Mouse (Mus musculus) neural tube, embryonic 13.5 days (tissue): ENCODE data around the gene Rab11fip3. TPM values are rescaled to one million over a fixed set of nuclear protein-coding genes. Genes with fewer than 3 reads are reported as not detected.
A peak's percentile ranks its signal among the peaks of the same experiment; 100 is the strongest.
"Not testable (repeated sequence)": the region's sequence is repeated elsewhere in the genome, so short reads cannot be mapped to it uniquely, and the experiment has no call there.

Source experiments
- ATAC-seq: fragments of 200-750 bp; cut with Nextera tagmentation; 2 replicates; pipeline ENCODE4 v1.8.0; 2017; ENCODE audit warnings: low read depth, mild to moderate bottlenecking, moderate TSS enrichment, moderate library complexity
- H3K27ac ChIP-seq: fragments of 300-500 bp; sonication (generic); replicated peaks from 2 replicates; pipeline ENCODE4 v1.5.1; 2015; ENCODE audit warnings: moderate library complexity, mild to moderate bottlenecking, inconsistent platforms
- H3K27me3 ChIP-seq: fragments of 300-500 bp; sonication (generic); 2 replicates; pipeline ENCODE4 v1.6.1; 2015; ENCODE audit warnings: mild to moderate bottlenecking, inconsistent platforms
- H3K36me3 ChIP-seq: fragments of 300-500 bp; sonication (generic); 2 replicates; pipeline ENCODE4 v1.6.1; 2015; ENCODE audit warnings: mild to moderate bottlenecking, inconsistent platforms
- H3K4me1 ChIP-seq: fragments of 300-500 bp; sonication (generic); replicated peaks from 2 replicates; pipeline ENCODE4 v1.6.1; 2015; ENCODE audit warnings: inconsistent platforms
- H3K4me2 ChIP-seq: fragments of 300-500 bp; sonication (generic); 2 replicates; pipeline ENCODE4 v1.6.1; 2015; ENCODE audit warnings: inconsistent platforms, mild to moderate bottlenecking, moderate library complexity
- H3K4me3 ChIP-seq: fragments of 300-500 bp; sonication (generic); 2 replicates; pipeline ENCODE4 v1.5.1; 2015; ENCODE audit warnings: mild to moderate bottlenecking, inconsistent platforms
- H3K9ac ChIP-seq: fragments of 300-500 bp; sonication (generic); 2 replicates; pipeline ENCODE4 v1.6.1; 2015; ENCODE audit warnings: moderate library complexity, mild to moderate bottlenecking, inconsistent platforms
- H3K9me3 ChIP-seq: fragments of 300-500 bp; sonication (generic); 2 replicates; pipeline ENCODE4 v1.6.1; 2016; ENCODE audit warnings: inconsistent platforms
- WGBS: fragments of 180-500 bp; shearing (Covaris S2); methylation state at CpG from one replicate; pipeline ENCODE4 v1.1.7; 2015; 5-methylcytosine and 5-hydroxymethylcytosine counted together
- polyA plus RNA-seq: library from polyadenylated mRNA; unstranded; fragments of >200 nt; fragmentation: Nextera tagmentation; extraction: Ambion mirVana; gene quantifications from 2 replicates; pipeline ENCODE4 v1.2.1, GENCODE M21; 2015

Rab11fip3 gene
- polyA plus RNA-seq, 1 experiment from 2014 or later: 28.3 TPM

GRCm38 (mm10) chr17:26046253-26046997 is 22.9 kb downstream of the Rab11fip3 start:
- Histone ChIP-seq H3K9me3 (no peaks in the 10 kb centered on the region), H3K9ac (0 out of 2 replicates have a peak overlapping the region, but pooled peaks have one; percentile 45), H3K27ac (peak overlapping the region; percentile 73), H3K4me3 (no peak overlapping the region), H3K4me2 (no peak overlapping the region), H3K36me3 (0 out of 2 replicates have a peak, but pooled peaks cover 6% of the 10 kb centered on the region), H3K4me1 (peaks cover 53% of the 10 kb centered on the region), H3K27me3 (no peaks in the 10 kb centered on the region)
- no peak for ATAC-seq
- WGBS: 45% methylated on average over 10 of the region's 10 CpGs

GRCm38 (mm10) chr17:26045285-26045684 is 24.1 kb downstream of the Rab11fip3 start:
- Histone ChIP-seq H3K9me3 (no peaks in the 10 kb centered on the region), H3K27me3 (no peaks in the 10 kb centered on the region), H3K4me3 (no peak overlapping the region), H3K9ac (no peak overlapping the region), H3K27ac (peak overlapping the region; percentile 73), H3K4me1 (peaks cover 57% of the 10 kb centered on the region), H3K4me2 (no peak overlapping the region), H3K36me3 (0 out of 2 replicates have a peak, but pooled peaks cover 2% of the 10 kb centered on the region)
- peak; percentile 57; the same call in 1 of the 2 replicates for ATAC-seq
- WGBS: 20% methylated on average over 4 of the region's 4 CpGs

GRCm38 (mm10) chr17:26043249-26043636 is 26.1 kb downstream of the Rab11fip3 start:
- Histone ChIP-seq H3K27ac (peak overlapping the region; percentile 93), H3K9ac (peak overlapping the region; percentile 52; the same call in 1 of the 2 replicates), H3K4me2 (peak overlapping the region; percentile 18; the same call in 1 of the 2 replicates), H3K36me3 (no peaks in the 10 kb centered on the region), H3K27me3 (no peaks in the 10 kb centered on the region), H3K4me3 (no peak overlapping the region), H3K9me3 (no peaks in the 10 kb centered on the region), H3K4me1 (peaks cover 57% of the 10 kb centered on the region)
- 54% methylated on average over 5 of the region's 5 CpGs for WGBS
- ATAC-seq: peak; percentile 72

DNA sequence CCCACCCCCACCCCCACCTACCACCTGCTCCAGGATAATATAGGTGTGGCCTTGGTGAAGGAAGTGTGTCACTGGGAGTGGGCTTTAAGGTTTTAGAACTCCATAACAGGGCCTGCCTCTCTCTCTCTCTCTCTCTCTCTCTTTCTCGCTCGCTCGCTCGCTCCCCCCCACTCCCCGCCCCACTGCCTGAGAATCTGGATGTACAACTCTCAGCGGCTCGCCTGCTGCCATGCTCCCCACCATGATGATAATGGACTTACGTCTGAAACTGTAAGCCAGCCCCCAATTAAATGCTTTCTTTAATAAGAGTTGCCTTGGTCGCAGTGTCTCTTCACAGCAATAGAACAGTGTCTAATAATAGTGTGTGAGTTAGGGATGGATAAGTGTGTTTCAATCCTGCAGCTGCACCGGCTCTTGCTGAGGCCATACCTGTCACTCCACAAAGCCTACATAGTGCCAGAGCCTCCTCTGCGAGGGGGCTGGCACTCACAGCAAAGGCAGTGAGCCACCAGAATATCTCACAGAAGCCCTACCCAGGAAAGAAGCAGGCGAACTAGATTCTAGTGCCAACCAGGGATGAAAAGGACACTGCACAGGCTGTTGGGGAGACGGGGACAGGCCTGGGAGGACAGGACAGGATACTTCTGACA is 26.6 kb downstream of the Rab11fip3 start:
- 67% methylated on average over 13 of the region's 13 CpGs for WGBS

DNA sequence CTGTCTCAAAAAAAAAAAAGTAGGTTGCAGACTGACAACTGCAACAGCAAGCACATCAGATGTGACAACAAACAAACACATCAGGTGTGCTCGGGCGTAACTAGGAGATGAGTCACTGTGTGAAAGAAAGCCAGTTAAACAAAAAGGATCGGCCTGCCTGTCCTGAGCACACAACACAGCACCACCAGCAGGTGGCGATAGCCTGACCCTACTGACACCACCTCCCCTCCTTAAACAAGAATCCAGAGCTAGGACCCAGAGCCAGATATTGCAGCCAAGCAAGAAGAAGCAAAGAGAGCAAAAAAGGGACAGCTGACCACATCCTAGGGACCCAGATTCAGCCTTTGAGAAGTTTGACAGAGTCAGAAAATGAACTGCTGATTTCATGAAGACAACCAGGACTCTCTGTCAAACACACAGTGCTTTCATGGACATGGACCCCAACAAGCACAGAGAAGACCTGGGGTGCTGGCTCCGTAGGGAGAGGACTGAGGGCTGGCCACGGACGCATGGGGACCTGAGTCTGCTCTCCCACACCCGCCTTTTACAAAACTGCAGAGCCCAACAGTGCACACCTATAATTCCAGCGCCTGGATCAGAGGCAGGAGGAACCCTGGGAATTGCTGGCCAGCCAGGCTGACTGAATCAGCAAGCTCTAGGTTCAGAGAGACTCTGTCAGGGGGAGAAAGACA is 28.1 kb downstream of the Rab11fip3 start:
- 48% methylated on average over 9 of the region's 9 CpGs for WGBS
- H3K9me3 ChIP-seq: no peaks in the 10 kb centered on the region
- H3K4me1 ChIP-seq: peaks cover 44% of the 10 kb centered on the region
- H3K36me3 ChIP-seq: peaks cover 2% of the 10 kb centered on the region; the same call in 1 of the 2 replicates
- no peaks in the 10 kb centered on the region for H3K27me3 ChIP-seq
- no peak for ATAC-seq
- H3K4me3 ChIP-seq: no peak overlapping the region
- H3K9ac ChIP-seq: no peak overlapping the region
- no peak overlapping the region for H3K4me2 ChIP-seq
- 0 out of 2 replicates have a peak overlapping the region, but pooled peaks have one; percentile 7 for H3K27ac ChIP-seq

More for the DNA sequence above, 26.6 kb downstream of the Rab11fip3 start:
- Histone ChIP-seq H3K27me3 (no peaks in the 10 kb centered on the region), H3K4me3 (no peak overlapping the region), H3K4me1 (peaks cover 57% of the 10 kb centered on the region), H3K4me2 (peak overlapping the region; percentile 18; the same call in 1 of the 2 replicates), H3K9me3 (no peaks in the 10 kb centered on the region), H3K9ac (peak overlapping the region; percentile 52; the same call in 1 of the 2 replicates), H3K27ac (peak overlapping the region; percentile 93), H3K36me3 (no peaks in the 10 kb centered on the region)
- ATAC-seq: peak; percentile 37

DNA sequence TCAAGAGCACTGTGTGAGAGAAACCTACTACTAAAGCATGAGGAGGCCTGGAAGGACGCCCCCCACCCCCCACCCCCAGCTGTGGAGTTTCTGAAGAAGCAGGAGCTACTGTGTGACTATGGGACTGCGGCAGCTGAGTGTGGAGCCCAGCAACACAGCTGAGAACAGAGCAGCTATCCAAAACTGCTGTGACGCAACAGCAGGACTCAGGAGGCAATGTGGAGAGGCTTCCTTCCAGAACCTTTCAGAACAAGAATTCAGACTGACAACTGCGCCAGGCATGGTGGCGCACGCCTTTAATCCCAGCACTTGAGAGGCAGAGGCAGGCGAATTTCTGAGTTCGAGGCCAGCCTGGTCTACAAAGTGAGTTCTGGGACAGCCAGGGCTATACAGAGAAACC is 28.6 kb downstream of the Rab11fip3 start:
- H3K4me1 ChIP-seq: peaks cover 38% of the 10 kb centered on the region
- not testable (repeated sequence) for H3K4me3 ChIP-seq, H3K9ac ChIP-seq, H3K27ac ChIP-seq, ATAC-seq, H3K4me2 ChIP-seq, H3K36me3 ChIP-seq, H3K27me3 ChIP-seq, H3K9me3 ChIP-seq
- 92% methylated on average over 8 of the region's 8 CpGs for WGBS

DNA sequence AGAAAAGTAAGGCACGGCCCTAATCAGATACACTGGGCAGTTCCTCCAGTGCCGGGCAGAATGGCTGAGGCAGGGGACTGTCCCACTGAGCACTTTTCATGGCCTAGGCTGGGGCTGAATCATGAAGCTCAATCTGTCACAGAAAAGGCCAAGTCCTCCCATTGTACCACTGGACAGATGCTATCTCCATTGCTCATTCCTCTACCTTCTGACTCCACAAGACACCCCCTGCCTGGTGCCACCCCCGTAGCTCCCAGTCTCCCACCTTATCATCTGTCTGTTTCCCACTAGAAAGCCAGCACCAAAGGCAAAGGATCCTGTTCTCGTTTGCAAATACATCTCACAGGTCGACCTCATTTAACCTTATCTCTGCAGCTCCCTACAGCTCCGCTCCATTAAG is 37.3 kb downstream of the Rab11fip3 start:
- Histone ChIP-seq H3K36me3 (peaks cover 51% of the 10 kb centered on the region), H3K27me3 (no peaks in the 10 kb centered on the region), H3K9me3 (no peaks in the 10 kb centered on the region), H3K4me1 (no peaks in the 10 kb centered on the region), H3K9ac (no peak overlapping the region), H3K4me2 (no peak overlapping the region), H3K4me3 (no peak overlapping the region), H3K27ac (no peak overlapping the region)
- no peak for ATAC-seq
- 89% methylated on average over 6 of the region's 6 CpGs for WGBS

DNA sequence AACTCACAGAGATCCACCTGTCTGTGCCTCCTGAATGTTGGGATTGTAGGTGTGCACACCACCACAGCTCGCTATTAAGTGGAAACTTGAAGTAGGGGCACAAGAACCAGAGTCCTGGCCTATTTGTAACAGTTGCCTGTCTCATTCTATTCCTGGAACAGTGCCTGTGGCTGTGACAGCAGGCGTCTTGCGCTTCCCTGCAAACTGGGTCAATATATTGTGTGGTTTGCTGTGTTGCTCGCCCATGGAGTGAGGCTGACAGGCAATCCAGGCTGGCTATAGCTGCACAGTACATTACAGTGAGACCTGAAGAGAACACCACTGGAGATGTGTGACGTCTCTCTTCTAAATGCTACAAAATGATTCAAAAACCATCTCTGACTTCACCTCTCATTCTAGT is 37.8 kb downstream of the Rab11fip3 start:
- Histone ChIP-seq H3K27ac (no peak overlapping the region), H3K9me3 (no peaks in the 10 kb centered on the region), H3K36me3 (peaks cover 51% of the 10 kb centered on the region), H3K4me1 (no peaks in the 10 kb centered on the region), H3K4me3 (no peak overlapping the region), H3K9ac (no peak overlapping the region), H3K27me3 (no peaks in the 10 kb centered on the region), H3K4me2 (no peak overlapping the region)
- 96% methylated on average over 5 of the region's 5 CpGs for WGBS
- no peak for ATAC-seq

GRCm38 (mm10) chr17:26028261-26028660 is 41.1 kb downstream of the Rab11fip3 start:
- peaks cover 53% of the 10 kb centered on the region for H3K36me3 ChIP-seq
- H3K9ac ChIP-seq: no peak overlapping the region
- H3K27me3 ChIP-seq: no peaks in the 10 kb centered on the region
- H3K9me3 ChIP-seq: no peaks in the 10 kb centered on the region
- H3K4me2 ChIP-seq: no peak overlapping the region
- no peak for ATAC-seq
- WGBS: 81% methylated on average over 4 of the region's 4 CpGs
- H3K27ac ChIP-seq: no peak overlapping the region
- no peaks in the 10 kb centered on the region for H3K4me1 ChIP-seq
- no peak overlapping the region for H3K4me3 ChIP-seq

GRCm38 (mm10) chr17:26024674-26025073 is 44.7 kb downstream of the Rab11fip3 start:
- H3K4me1 ChIP-seq: no peaks in the 10 kb centered on the region
- no peak for ATAC-seq
- WGBS: 94% methylated on average over 9 of the region's 9 CpGs

DNA sequence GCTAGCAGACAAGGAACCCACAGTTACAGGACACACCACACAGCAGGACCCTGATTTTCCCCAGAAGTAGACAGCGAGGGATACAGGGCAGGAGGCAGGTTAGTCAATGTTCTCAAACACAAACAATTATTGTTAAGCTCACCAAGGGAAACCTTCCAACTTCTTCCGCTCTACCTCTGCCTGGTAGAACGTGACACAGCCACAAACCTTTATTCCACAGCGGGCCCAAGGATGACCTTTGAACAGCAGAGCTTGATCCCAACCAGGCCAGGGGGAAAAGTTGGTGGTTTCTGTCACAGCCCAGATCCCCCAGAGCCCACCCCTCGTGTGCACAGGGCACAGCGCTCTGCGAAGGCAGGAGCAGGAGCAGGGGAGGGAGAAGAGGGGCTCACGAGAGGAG is 45.4 kb downstream of the Rab11fip3 start:
- no peaks in the 10 kb centered on the region for H3K9me3 ChIP-seq
- H3K4me3 ChIP-seq: no peak overlapping the region
- no peak for ATAC-seq
- H3K36me3 ChIP-seq: peaks cover 46% of the 10 kb centered on the region
- no peak overlapping the region for H3K4me2 ChIP-seq
- no peak overlapping the region for H3K9ac ChIP-seq
- no peaks in the 10 kb centered on the region for H3K4me1 ChIP-seq
- WGBS: 92% methylated on average over 8 of the region's 8 CpGs
- no peaks in the 10 kb centered on the region for H3K27me3 ChIP-seq
- no peak overlapping the region for H3K27ac ChIP-seq

More at GRCm38 (mm10) chr17:26024674-26025073, 44.7 kb downstream of the Rab11fip3 start:
- Histone ChIP-seq H3K9me3 (no peaks in the 10 kb centered on the region), H3K27ac (no peak overlapping the region), H3K27me3 (no peaks in the 10 kb centered on the region), H3K36me3 (peaks cover 46% of the 10 kb centered on the region), H3K4me3 (no peak overlapping the region), H3K9ac (no peak overlapping the region), H3K4me2 (no peak overlapping the region)

DNA sequence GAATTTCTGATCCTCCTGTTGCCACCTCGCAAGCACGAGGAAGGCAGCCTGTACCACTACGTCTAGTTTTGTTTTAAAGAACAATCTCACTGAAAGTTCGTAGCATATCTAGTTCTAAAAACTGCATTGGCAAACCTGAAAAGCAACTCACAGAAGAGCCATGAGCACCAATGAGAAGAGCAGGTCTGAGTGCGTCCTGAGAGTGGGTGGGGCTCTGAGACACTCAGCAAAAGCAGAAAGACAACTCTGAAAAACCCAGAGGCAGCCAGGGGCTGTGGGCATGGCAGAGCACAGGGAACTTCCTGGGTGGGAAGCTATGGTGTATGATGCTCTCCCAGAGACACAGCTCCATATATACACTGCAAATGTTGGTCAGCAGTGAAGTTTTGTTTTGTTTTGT is 46.2 kb downstream of the Rab11fip3 start:
- H3K27ac ChIP-seq: no peak overlapping the region
- H3K9ac ChIP-seq: no peak overlapping the region
- H3K4me3 ChIP-seq: no peak overlapping the region
- H3K4me1 ChIP-seq: no peaks in the 10 kb centered on the region
- ATAC-seq: no peak
- H3K9me3 ChIP-seq: no peaks in the 10 kb centered on the region
- no peaks in the 10 kb centered on the region for H3K27me3 ChIP-seq
- WGBS: 94% methylated on average over 5 of the region's 5 CpGs
- H3K4me2 ChIP-seq: no peak overlapping the region
- peaks cover 53% of the 10 kb centered on the region for H3K36me3 ChIP-seq
